Mouse (Mus musculus): ENCODE results near the gene Palm2.

DNA sequence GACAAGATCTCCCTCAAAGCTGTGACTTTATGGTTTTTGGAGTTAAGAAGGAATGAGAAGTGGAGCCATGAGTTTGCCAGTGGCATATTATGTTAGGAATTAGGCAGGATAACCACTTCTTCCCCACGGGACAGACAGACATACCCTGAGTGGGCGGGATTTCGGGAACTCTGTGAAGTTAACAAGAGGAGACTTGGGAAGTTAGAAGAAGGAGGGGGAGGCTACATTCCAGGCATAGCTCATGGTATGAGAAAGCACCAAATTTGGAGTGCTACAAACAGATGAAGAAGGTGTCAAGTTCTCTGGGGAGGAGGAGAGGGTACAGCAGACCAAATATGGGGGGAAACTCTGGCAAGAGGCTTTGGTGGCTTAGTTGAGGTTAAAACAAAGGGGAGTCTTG lies 126.0 kb downstream of the Palm2 start:
- TF ChIP-seq CTCF (conservative IDR thresholded peaks at IDR 0.05; ENCODE audit: low read length) (no peak), POU5F1 (IDR thresholded peaks at IDR 0.05; ENCODE audit: borderline replicate concordance, low read length) (no peak)

Measured in E14TG2a.4 (cell line).